Mouse (Mus musculus) forebrain, embryonic 15.5 days (tissue): ENCODE measurements around the gene Toporsl. TPM values are rescaled to one million over a fixed set of nuclear protein-coding genes. Genes with fewer than 3 reads are reported as not detected.

Source experiments
- ATAC-seq: fragments of 200-750 bp; cut with Nextera tagmentation; replicated peaks from 2 replicates; pipeline ENCODE4 v1.8.0; 2017; ENCODE audit warnings: mild to moderate bottlenecking, moderate TSS enrichment, moderate library complexity
- H3K27ac ChIP-seq: fragments of 300-500 bp; sonication (generic); replicated peaks from 2 replicates; pipeline ENCODE4 v1.5.1; 2015; ENCODE audit warnings: mild to moderate bottlenecking, inconsistent platforms
- H3K27me3 ChIP-seq: fragments of 300-500 bp; sonication (generic); 2 replicates; pipeline ENCODE4 v1.6.1; 2015; ENCODE audit warnings: inconsistent platforms
- H3K36me3 ChIP-seq: fragments of 300-500 bp; sonication (generic); 2 replicates; pipeline ENCODE4 v1.6.1; 2015; ENCODE audit warnings: mild to moderate bottlenecking, inconsistent platforms
- H3K4me1 ChIP-seq: fragments of 300-500 bp; sonication (generic); 2 replicates; pipeline ENCODE4 v1.6.1; 2015; ENCODE audit warnings: inconsistent platforms
- H3K4me2 ChIP-seq: fragments of 300-500 bp; sonication (generic); replicated peaks from 2 replicates; pipeline ENCODE4 v1.6.1; 2015; ENCODE audit warnings: mild to moderate bottlenecking, inconsistent platforms
- H3K4me3 ChIP-seq: fragments of 300-500 bp; sonication (generic); 2 replicates; pipeline ENCODE4 v1.5.1; 2015; ENCODE audit warnings: mild to moderate bottlenecking, inconsistent platforms
- H3K9ac ChIP-seq: fragments of 300-500 bp; sonication (generic); replicated peaks from 2 replicates; pipeline ENCODE4 v1.6.1; 2015; ENCODE audit warnings: mild to moderate bottlenecking, inconsistent platforms
- H3K9me3 ChIP-seq: fragments of 300-500 bp; sonication (generic); 2 replicates; pipeline ENCODE4 v1.6.1; 2016; ENCODE audit warnings: inconsistent platforms
- WGBS: fragments of 180-500 bp; shearing (Covaris S2); methylation state at CpG from one replicate; pipeline ENCODE4 v1.1.7; 2015; ENCODE audit warnings: mixed read lengths; 5-methylcytosine and 5-hydroxymethylcytosine counted together
- polyA plus RNA-seq: library from polyadenylated mRNA; unstranded; fragments of >200 nt; fragmentation: Nextera tagmentation; extraction: Ambion mirVana; gene quantifications from 2 replicates; pipeline ENCODE4 v1.2.1, GENCODE M21; 2015

Toporsl gene
- polyA plus RNA-seq, result not detected in 2 replicates

GRCm38 (mm10) chr4:52595927-52596326 is at the start of gene Toporsl:
Gene Toporsl (plus strand): TSS chr4:52596274.
- no peak for ATAC-seq
- Histone ChIP-seq H3K27me3 (no peaks in the 10 kb centered on the region), H3K4me3 (no peak within 1 kb of the TSS), H3K9ac (no peak within 1 kb of the TSS), H3K9me3 (no peaks in the 10 kb centered on the region), H3K27ac (no peak within 1 kb of the TSS), H3K36me3 (no peaks in the 10 kb centered on the region), H3K4me2 (no peak within 1 kb of the TSS), H3K4me1 (peaks cover 11% of the 10 kb centered on the region; the same call in 1 of the 2 replicates)
- 89% methylated on average over 2 of the region's 2 CpGs for WGBS

GRCm38 (mm10) chr4:52557672-52558071 is 38.4 kb upstream of the Toporsl start:
- WGBS, result 47% methylated on average over 1 of the region's 1 CpGs
- Histone ChIP-seq H3K36me3 (no peaks in the 10 kb centered on the region), H3K9me3 (no peaks in the 10 kb centered on the region), H3K4me3 (no peak overlapping the region), H3K27ac (no peak overlapping the region), H3K4me1 (no peaks in the 10 kb centered on the region), H3K27me3 (no peaks in the 10 kb centered on the region), H3K4me2 (no peak overlapping the region), H3K9ac (no peak overlapping the region)
- ATAC-seq, result no peak

DNA sequence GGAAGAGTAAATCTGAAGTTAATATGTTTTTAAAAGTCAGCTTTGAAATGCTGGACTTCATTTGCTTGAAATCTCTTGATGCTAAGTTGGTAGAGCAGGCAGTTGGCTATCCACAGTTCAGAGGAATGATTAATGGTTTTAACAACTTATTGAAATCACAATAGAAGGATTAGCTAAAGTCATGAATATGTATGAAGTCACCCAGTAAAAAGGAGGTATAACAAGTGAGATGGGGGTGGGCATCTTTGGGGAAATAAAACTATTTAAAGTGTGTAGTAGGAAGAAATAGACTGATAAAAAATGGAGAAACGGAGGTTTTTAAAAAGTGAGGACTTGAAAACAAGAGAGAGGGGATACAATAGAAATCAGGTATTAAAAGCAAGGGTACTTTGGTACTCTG is 38.0 kb upstream of the Toporsl start:
- H3K4me3 ChIP-seq, result no peak overlapping the region
- 0 out of 2 replicates have a peak, but pooled peaks have one; percentile 26 for ATAC-seq
- WGBS, result 6% methylated on average over 1 of the region's 1 CpGs
- H3K9ac ChIP-seq, result no peak overlapping the region
- no peaks in the 10 kb centered on the region for H3K36me3 ChIP-seq
- no peak overlapping the region for H3K4me2 ChIP-seq
- H3K27me3 ChIP-seq, result no peaks in the 10 kb centered on the region
- H3K27ac ChIP-seq, result no peak overlapping the region
- no peaks in the 10 kb centered on the region for H3K9me3 ChIP-seq
- H3K4me1 ChIP-seq, result no peaks in the 10 kb centered on the region

DNA sequence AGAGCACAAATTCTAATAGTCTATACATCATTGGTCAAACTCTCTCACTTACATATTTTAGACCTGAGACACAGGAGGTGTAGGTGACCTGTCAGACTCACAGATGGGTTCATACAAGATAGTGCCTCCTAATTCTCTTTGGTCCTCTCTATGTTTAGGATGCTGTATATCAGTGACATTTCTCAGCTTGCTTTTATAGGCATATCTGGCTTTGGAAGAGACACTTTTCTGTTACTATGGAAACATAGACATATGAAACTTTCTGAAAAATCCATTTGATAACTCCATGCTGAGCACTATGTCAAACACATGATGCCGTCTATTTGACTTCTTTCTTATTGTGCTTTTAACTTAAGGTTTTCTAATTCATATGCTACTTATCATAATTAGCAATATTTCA is 32.2 kb upstream of the Toporsl start:
- Histone ChIP-seq H3K4me1 (no peaks in the 10 kb centered on the region), H3K27me3 (no peaks in the 10 kb centered on the region), H3K4me3 (no peak overlapping the region), H3K36me3 (no peaks in the 10 kb centered on the region), H3K27ac (no peak overlapping the region), H3K4me2 (no peak overlapping the region), H3K9me3 (no peaks in the 10 kb centered on the region), H3K9ac (no peak overlapping the region)
- no peak for ATAC-seq
- 88% methylated on average over 1 of the region's 1 CpGs for WGBS

- no peak for ATAC-seq
- no peak overlapping the region for H3K9ac ChIP-seq
- WGBS, result 73% methylated on average over 6 of the region's 6 CpGs
- no peaks in the 10 kb centered on the region for H3K9me3 ChIP-seq
- no peaks in the 10 kb centered on the region for H3K4me1 ChIP-seq
- no peaks in the 10 kb centered on the region for H3K36me3 ChIP-seq
- no peaks in the 10 kb centered on the region for H3K27me3 ChIP-seq
- H3K4me2 ChIP-seq, result no peak overlapping the region
- H3K27ac ChIP-seq, result no peak overlapping the region
- no peak overlapping the region for H3K4me3 ChIP-seq
These were observed 9.8 kb upstream of the Toporsl start for GRCm38 (mm10) chr4:52586194-52586734.

DNA sequence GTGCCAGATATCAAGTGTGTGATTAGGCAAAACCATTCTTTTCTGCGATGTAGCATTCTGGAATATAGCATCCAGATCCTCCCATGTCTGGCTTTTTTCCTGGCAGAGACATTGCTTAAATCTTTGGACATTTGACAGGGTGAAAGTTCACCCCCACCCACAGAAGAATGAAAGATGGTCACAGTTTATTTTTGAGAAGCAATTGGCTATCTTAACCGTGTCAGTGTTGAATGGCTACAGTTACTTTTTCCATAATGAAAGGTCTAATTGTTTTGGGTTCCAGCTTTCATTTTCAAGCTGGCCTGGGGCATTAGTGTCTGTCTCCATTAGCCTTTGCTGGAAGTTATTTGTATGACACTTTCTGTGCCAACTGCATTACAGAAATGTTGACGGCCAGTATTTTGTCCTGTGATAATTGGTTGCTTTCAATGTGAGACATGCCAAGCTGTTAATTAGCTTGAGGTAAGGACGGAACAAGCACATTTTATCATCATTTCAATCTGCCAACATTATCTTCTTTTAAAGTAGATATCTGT is 2.2 kb upstream of the Toporsl start:
- Histone ChIP-seq H3K9ac (no peak overlapping the region), H3K4me2 (no peak overlapping the region), H3K27ac (no peak overlapping the region), H3K4me1 (peaks cover 11% of the 10 kb centered on the region; the same call in 1 of the 2 replicates), H3K9me3 (no peaks in the 10 kb centered on the region), H3K27me3 (no peaks in the 10 kb centered on the region), H3K4me3 (no peak overlapping the region), H3K36me3 (no peaks in the 10 kb centered on the region)
- ATAC-seq, result peak; percentile 79
- 25% methylated on average over 4 of the region's 4 CpGs for WGBS

DNA sequence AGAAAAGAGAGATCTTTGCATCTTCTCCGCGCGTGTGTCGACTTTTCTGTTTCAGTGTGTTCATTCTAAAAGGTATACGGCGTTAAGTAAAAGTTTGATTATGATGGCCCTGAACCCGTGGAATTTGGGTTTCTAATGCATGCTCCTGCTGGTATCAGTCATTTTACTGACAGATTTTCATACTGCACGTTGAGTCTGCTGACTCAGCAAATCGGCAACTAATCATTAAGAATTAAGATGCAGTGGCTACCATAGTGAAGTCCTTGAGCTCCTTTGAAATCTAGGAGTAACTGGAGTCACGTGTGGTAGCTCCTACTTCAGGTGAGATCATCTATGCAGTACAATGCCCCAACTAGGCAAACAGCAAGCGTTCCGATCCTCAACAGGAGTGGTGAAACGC is 1.4 kb upstream of the Toporsl start:
- Histone ChIP-seq H3K4me2 (no peak overlapping the region), H3K9me3 (no peaks in the 10 kb centered on the region), H3K4me1 (peaks cover 11% of the 10 kb centered on the region; the same call in 1 of the 2 replicates), H3K27me3 (no peaks in the 10 kb centered on the region), H3K27ac (no peak overlapping the region), H3K9ac (no peak overlapping the region), H3K36me3 (no peaks in the 10 kb centered on the region), H3K4me3 (no peak overlapping the region)
- ATAC-seq, result no peak
- WGBS, result 93% methylated on average over 13 of the region's 13 CpGs

GRCm38 (mm10) chr4:52598180-52598881 is 2.3 kb downstream of the Toporsl start:
- ATAC-seq, result peak; percentile 71
- H3K4me2 ChIP-seq, result no peak overlapping the region
- H3K9me3 ChIP-seq, result no peaks in the 10 kb centered on the region
- H3K27me3 ChIP-seq, result no peaks in the 10 kb centered on the region
- 44% methylated on average over 7 of the region's 7 CpGs for WGBS
- H3K4me3 ChIP-seq, result no peak overlapping the region
- no peak overlapping the region for H3K9ac ChIP-seq
- no peaks in the 10 kb centered on the region for H3K36me3 ChIP-seq
- H3K4me1 ChIP-seq, result peaks cover 11% of the 10 kb centered on the region; the same call in 1 of the 2 replicates
- no peak overlapping the region for H3K27ac ChIP-seq

DNA sequence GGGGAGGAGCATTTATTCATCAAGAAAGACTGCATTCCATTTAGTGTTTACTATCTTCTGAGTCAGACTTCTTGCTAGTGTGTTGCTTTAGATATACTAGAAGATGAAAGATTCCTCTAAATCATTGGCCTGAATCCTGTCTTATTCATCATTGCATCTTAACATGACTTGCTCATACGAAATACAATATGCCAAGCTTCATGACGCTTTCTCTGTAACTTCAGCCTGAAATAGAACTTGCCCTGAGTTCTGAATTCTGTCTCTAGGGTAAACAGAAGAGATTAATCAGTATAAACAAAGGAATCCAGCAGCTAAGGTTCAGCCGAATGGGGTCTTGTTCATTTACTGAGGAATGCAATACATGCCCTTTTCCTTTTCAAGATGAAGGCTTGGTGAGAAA is 10.8 kb downstream of the Toporsl start:
- H3K36me3 ChIP-seq, result no peaks in the 10 kb centered on the region
- WGBS, result 55% methylated on average over 3 of the region's 3 CpGs
- H3K27me3 ChIP-seq, result no peaks in the 10 kb centered on the region
- H3K9ac ChIP-seq, result no peak overlapping the region
- no peaks in the 10 kb centered on the region for H3K4me1 ChIP-seq
- no peaks in the 10 kb centered on the region for H3K9me3 ChIP-seq
- H3K27ac ChIP-seq, result no peak overlapping the region
- H3K4me2 ChIP-seq, result no peak overlapping the region
- no peak for ATAC-seq
- no peak overlapping the region for H3K4me3 ChIP-seq

DNA sequence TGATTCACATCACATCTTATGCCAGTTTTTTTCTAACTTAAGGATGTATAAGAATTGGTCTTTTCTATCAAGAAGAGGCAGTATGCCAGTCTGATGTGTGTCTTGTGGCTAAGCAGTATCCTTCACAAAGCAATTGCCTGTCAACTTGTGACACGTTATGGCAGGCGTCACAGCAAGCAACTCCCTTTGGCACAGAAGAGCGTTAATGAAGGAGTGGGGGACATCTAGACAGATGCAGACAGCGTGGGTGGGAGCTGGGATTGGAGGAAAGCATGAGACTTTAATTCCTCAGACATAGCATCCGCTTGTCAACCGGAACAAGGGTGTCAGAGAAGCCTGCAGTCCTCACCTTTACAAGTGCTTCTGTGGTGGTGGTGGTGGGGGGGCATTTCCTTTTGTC is 38.9 kb downstream of the Toporsl start:
- H3K36me3 ChIP-seq, result no peaks in the 10 kb centered on the region
- H3K4me1 ChIP-seq, result no peaks in the 10 kb centered on the region
- WGBS, result 43% methylated on average over 6 of the region's 6 CpGs
- no peak overlapping the region for H3K4me3 ChIP-seq
- no peak overlapping the region for H3K27ac ChIP-seq
- H3K9me3 ChIP-seq, result no peaks in the 10 kb centered on the region
- no peak overlapping the region for H3K4me2 ChIP-seq
- no peak overlapping the region for H3K9ac ChIP-seq
- ATAC-seq, result peak; percentile 79
- no peaks in the 10 kb centered on the region for H3K27me3 ChIP-seq

DNA sequence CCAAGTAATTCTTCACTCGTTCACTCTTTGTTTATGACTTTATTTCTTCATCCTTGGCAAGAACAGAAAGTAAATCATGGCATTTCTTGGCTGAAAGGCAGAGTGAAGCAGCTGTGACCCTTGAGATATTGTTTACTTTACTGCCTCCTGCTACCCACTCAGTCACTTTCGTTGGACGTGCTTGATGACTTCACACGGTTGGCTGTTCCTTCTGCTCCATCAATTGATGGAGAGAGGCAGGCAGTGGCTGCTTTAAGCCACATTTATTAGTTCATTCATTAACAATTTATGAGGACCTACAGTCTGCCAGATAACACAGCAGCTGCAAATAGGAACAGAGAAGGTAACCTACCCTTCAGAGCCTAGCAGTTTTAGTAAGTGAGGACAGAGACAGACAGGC is 51.7 kb downstream of the Toporsl start:
- 58% methylated on average over 4 of the region's 4 CpGs for WGBS
- Histone ChIP-seq H3K4me3 (no peak overlapping the region), H3K9me3 (no peaks in the 10 kb centered on the region), H3K27me3 (no peaks in the 10 kb centered on the region), H3K4me2 (no peak overlapping the region), H3K4me1 (no peaks in the 10 kb centered on the region), H3K36me3 (no peaks in the 10 kb centered on the region), H3K27ac (no peak overlapping the region), H3K9ac (no peak overlapping the region)
- no peak for ATAC-seq

DNA sequence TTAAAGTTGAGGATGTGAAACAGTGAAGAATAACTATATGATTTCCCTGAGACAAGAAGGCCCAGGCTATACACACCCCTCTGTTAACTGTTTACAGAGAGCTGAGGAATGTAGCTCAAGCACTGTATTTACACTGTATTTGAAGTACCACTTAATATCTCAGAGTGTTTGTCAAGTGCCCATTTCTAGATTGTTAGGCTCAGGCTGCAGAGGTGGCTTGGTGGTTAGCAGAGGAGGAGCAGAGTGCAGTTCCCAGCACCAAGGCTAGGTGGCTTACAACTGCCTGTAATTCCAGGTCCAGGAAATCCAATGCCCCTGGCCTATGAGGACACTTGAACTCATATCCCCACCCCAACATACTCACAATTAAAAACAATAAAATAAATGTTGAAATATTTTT is 63.6 kb downstream of the Toporsl start:
- no peak overlapping the region for H3K4me2 ChIP-seq
- no peak for ATAC-seq

More for the DNA sequence above, 63.6 kb downstream of the Toporsl start:
- no peaks in the 10 kb centered on the region for H3K27me3 ChIP-seq
- H3K27ac ChIP-seq, result no peak overlapping the region
- H3K9ac ChIP-seq, result no peak overlapping the region
- H3K4me3 ChIP-seq, result no peak overlapping the region
- H3K4me1 ChIP-seq, result 0 out of 2 replicates have a peak, but pooled peaks cover 6% of the 10 kb centered on the region
- H3K9me3 ChIP-seq, result no peaks in the 10 kb centered on the region
- H3K36me3 ChIP-seq, result no peaks in the 10 kb centered on the region
